Mouse (Mus musculus) cerebellum, adult 9-11 months (tissue): ENCODE data around the gene Olfr1049.
"Not testable (repeated sequence)": the region's sequence is repeated elsewhere in the genome, so short reads cannot be mapped to it uniquely, and the experiment has no call there.

Experiments
- DNase-seq: peaks from one replicate; pipeline ENCODE4 v3.0.0; 2022

Olfr1049 gene

GRCm38 (mm10) chr2:86258228-86258627, at the start of gene Olfr1049:
Olfr1049 (minus strand) TSS chr2:86258328.
- DNase-seq: not testable (repeated sequence)

GRCm38 (mm10) chr2:86292155-86292554, 34.0 kb upstream of the Olfr1049 start, which contains the start of gene Olfr1052:
Olfr1052 (plus strand) TSS chr2:86292455.
- DNase-seq: no peak

- DNase-seq: not testable (repeated sequence)
These were observed 20.9 kb upstream of the Olfr1049 start, which contains the start of gene Olfr1051 for GRCm38 (mm10) chr2:86278988-86279387. Olfr1051 (minus strand) TSS chr2:86279088.

- DNase-seq: no peak
These were observed 17.9 kb downstream of the Olfr1049 start, which contains the start of gene Olfr1048 for GRCm38 (mm10) chr2:86240189-86240588. Olfr1048 (minus strand) TSS chr2:86240289.

GRCm38 (mm10) chr2:86231301-86231700, 26.8 kb downstream of the Olfr1049 start, which contains the start of gene Olfr1047:
Olfr1047 (minus strand) TSS chr2:86231401.
- DNase-seq: no peak

- DNase-seq: no peak
These were observed 38.9 kb downstream of the Olfr1049 start, which contains the start of gene Olfr1046 for GRCm38 (mm10) chr2:86219214-86219613. Olfr1046 (minus strand) TSS chr2:86219314.
